In the genomic region with DNA sequence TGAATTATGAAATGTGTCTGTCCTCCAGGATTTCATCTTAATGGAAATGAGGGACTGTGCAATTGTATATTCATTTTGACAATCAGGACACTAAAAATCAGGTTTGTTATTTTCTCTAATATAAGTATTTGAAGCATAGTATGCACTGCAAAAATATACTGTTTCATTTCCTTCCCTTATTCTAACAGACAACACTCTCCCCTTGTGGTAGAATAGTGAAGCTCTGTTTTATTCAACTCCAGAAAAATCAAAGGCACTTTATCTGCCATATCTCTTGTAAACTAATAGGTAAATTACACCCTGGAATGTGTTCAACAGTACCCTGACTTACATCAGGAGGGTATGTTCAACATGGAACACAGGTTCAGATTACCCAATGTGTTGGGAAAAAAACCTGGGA, we compare ENCODE assay signal across 19 mouse cellular contexts.
A peak's percentile ranks its signal among the peaks of the same experiment; 100 is the strongest.
DNase-seq lines count a peak whose midpoint lies in the region; ATAC-seq and TF ChIP-seq lines count a peak whose summit lies in the region.
"Had no signal": no experiment of that assay in that cellular context is flagged by ENCODE, and none has a peak within 500 bp of the region (broad histone marks: within the 10 kb centered on the region; RNA-seq: fewer than 3 reads in every experiment).

No protein-coding gene starts in this region.

- no peaks in the 10 kb centered on the region for H3K4me1 ChIP-seq in heart, adult 2 months (ENCODE audit: control insufficient read depth, insufficient read depth, low read length)
- no peaks in the 10 kb centered on the region for H3K4me1 ChIP-seq in lung, embryonic 14.5 days (ENCODE audit: insufficient read depth)
- no peaks in the 10 kb centered on the region for H3K4me1 ChIP-seq in E14TG2a.4 (replicated peaks; ENCODE audit: low read depth, low read length)
- H3K4me1 ChIP-seq: embryonic facial prominence, embryonic 15.5 days; forebrain, embryonic 12.5 days; limb, embryonic 15.5 days had no signal

- no peaks in the 10 kb centered on the region for H3K27me3 ChIP-seq in heart, adult 2 months (ENCODE audit: control insufficient read depth, insufficient read depth, low read length)
- no peaks in the 10 kb centered on the region for H3K27me3 ChIP-seq in lung, embryonic 14.5 days (ENCODE audit: insufficient read depth, low read length)
- no peaks in the 10 kb centered on the region for H3K27me3 ChIP-seq in E14TG2a.4 (ENCODE audit: insufficient read depth, low read length)
- H3K27me3 ChIP-seq: embryonic facial prominence, embryonic 15.5 days; forebrain, embryonic 12.5 days; limb, embryonic 15.5 days had no signal

- no peaks in the 10 kb centered on the region for H3K36me3 ChIP-seq in heart, adult 2 months (ENCODE audit: control insufficient read depth, insufficient read depth, low read length)
- no peaks in the 10 kb centered on the region for H3K36me3 ChIP-seq in lung, embryonic 14.5 days (ENCODE audit: insufficient read depth)
- no peaks in the 10 kb centered on the region for H3K36me3 ChIP-seq in E14TG2a.4 (ENCODE audit: insufficient read depth, low read length)
- H3K36me3 ChIP-seq: embryonic facial prominence, embryonic 15.5 days; forebrain, embryonic 12.5 days; limb, embryonic 15.5 days had no signal

- no peak overlapping the region for H3K9ac ChIP-seq in heart, adult 2 months (ENCODE audit: low read depth, low read length)
- H3K9ac ChIP-seq in lung, embryonic 14.5 days, result no peak overlapping the region
- H3K9ac ChIP-seq: embryonic facial prominence, embryonic 15.5 days; forebrain, embryonic 12.5 days; limb, embryonic 15.5 days had no signal

- H3K27ac ChIP-seq in heart, adult 2 months, result no peak overlapping the region
- H3K27ac ChIP-seq in lung, embryonic 14.5 days (ENCODE audit: low read depth), result no peak overlapping the region
- H3K27ac ChIP-seq: embryonic facial prominence, embryonic 15.5 days; forebrain, embryonic 12.5 days; limb, embryonic 15.5 days had no signal

- H3K79me2 ChIP-seq in heart, adult 2 months (replicated peaks; ENCODE audit: control insufficient read depth, insufficient read depth, low read length), result no peaks in the 10 kb centered on the region

- no peak overlapping the region for H3K4me2 ChIP-seq in lung, embryonic 14.5 days
- H3K4me2 ChIP-seq: embryonic facial prominence, embryonic 15.5 days; forebrain, embryonic 12.5 days; limb, embryonic 15.5 days had no signal

- no peak for TF ChIP-seq EP300 in heart, adult 2 months (IDR thresholded peaks at IDR 0.05; ENCODE audit: insufficient read depth, low read depth, low read length)

- peak; percentile 28 for TF ChIP-seq CTCF in heart, adult 2 months (IDR thresholded peaks at IDR 0.05)
- TF ChIP-seq CTCF in lung, embryonic 14.5 days (IDR thresholded peaks at IDR 0.05; ENCODE audit: low read depth), result peak; percentile 48
- peak; percentile 39 for TF ChIP-seq CTCF in E14TG2a.4 (conservative IDR thresholded peaks at IDR 0.05; ENCODE audit: low read length)
- TF ChIP-seq CTCF in brain, embryonic 14.5 days (IDR thresholded peaks at IDR 0.05; ENCODE audit: borderline replicate concordance, extremely low read depth, insufficient read depth, insufficient read length), result no peak

- ATAC-seq in lung, embryonic 14.5 days (ENCODE audit: insufficient read depth), result no peak
- ATAC-seq: CD4-positive, CD25-positive, alpha-beta regulatory T cell, adult 4 months; Patski had no signal

- intact Hi-C loops in heart, adult 2 months (cut with DNase I), result no loop called here

- no peak for DNase-seq in heart, adult 2 months
- no peak for DNase-seq in heart, postnatal 4 days
- DNase-seq in lung, embryonic 14.5 days, result peak; percentile 14
- no peak for DNase-seq in lung, postnatal 4 days
- DNase-seq in brain, embryonic 14.5 days (ENCODE audit: low read depth), result peak; percentile 42
- DNase-seq in frontal cortex, postnatal 10 days (ENCODE audit: low spot score in 2 of 2), result no peak
- DNase-seq: cerebellum, adult 11 months; cerebellum, postnatal 25 days; heart, postnatal 14 days; kidney, postnatal 10 days; lung, adult 2 months; thymus, postnatal 4 days had no signal

- H3K9me3 ChIP-seq in lung, embryonic 14.5 days (ENCODE audit: low read depth, low read length), result no peaks in the 10 kb centered on the region
- no peaks in the 10 kb centered on the region for H3K9me3 ChIP-seq in E14TG2a.4 (ENCODE audit: low read length)
- H3K9me3 ChIP-seq: embryonic facial prominence, embryonic 15.5 days; forebrain, embryonic 12.5 days; limb, embryonic 15.5 days had no signal

- H3K4me3 ChIP-seq in heart, adult 2 months, result no peak overlapping the region
- H3K4me3 ChIP-seq in lung, embryonic 14.5 days (ENCODE audit: low read depth, low read length), result no peak overlapping the region
- H3K4me3 ChIP-seq in E14TG2a.4 (replicated peaks; ENCODE audit: low read length), result no peak overlapping the region
- H3K4me3 ChIP-seq: embryonic facial prominence, embryonic 15.5 days; forebrain, embryonic 12.5 days; limb, embryonic 15.5 days; myocyte had no signal

- no peak for TF ChIP-seq POLR2A in heart, adult 2 months (IDR thresholded peaks at IDR 0.05; ENCODE audit: insufficient read depth, low read depth, low read length)
- TF ChIP-seq POLR2A in brain, embryonic 14.5 days (IDR thresholded peaks at IDR 0.05; ENCODE audit: borderline replicate concordance, extremely low read depth, insufficient read depth, insufficient read length, poor library complexity, severe bottlenecking), result no peak

Comparison
In these comparisons a context has a peak if more than half of its experiments do, and no peak if none do; other contexts are left out.
1. DNase-seq: peak in lung, embryonic 14.5 days (single experiment) and brain, embryonic 14.5 days (single experiment); none in heart, adult 2 months (0 of 2), heart, postnatal 4 days (single experiment), lung, postnatal 4 days (0 of 2) and frontal cortex, postnatal 10 days (0 of 2).